Mouse (Mus musculus) bone marrow macrophage, adult 2 months (primary cell): ENCODE measurements around the gene Cldn5.
A peak's percentile ranks its signal among the peaks of the same experiment; 100 is the strongest.

Source experiments
- CTCF ChIP-seq: IDR thresholded peaks from 2 replicates; pipeline ENCODE4 v1.5.1; 2012; ENCODE audit warnings: low read depth, mild to moderate bottlenecking, low read length, moderate library complexity
- POLR2A ChIP-seq: IDR thresholded peaks from 2 replicates; pipeline ENCODE4 v1.6.1; 2012; ENCODE audit warnings: mild to moderate bottlenecking, low read depth, low read length, borderline replicate concordance

- TF ChIP-seq CTCF (peak; percentile 35; the same call in 1 of the 2 replicates), POLR2A (no peak)
Observed at GRCm38 (mm10) chr16:18798841-18799240, 22.2 kb downstream of the Cldn5 start.
